Mouse (Mus musculus) large intestine, adult 2 months (tissue): ENCODE data around the gene Jazf1. TPM values are rescaled to one million over a fixed set of nuclear protein-coding genes. Genes with fewer than 3 reads are reported as not detected.

ENCODE experiments used
- DNase-seq: peaks from one replicate; pipeline ENCODE4 v3.0.0-alpha.2; 2012; ENCODE audit warnings: low read depth, low spot score
- WGBS: fragments of 180-500 bp; shearing (Covaris S2); methylation state at CpG from one replicate; pipeline ENCODE4 v1.1.7; 2018; 5-methylcytosine and 5-hydroxymethylcytosine counted together
- polyA plus RNA-seq: library from polyadenylated mRNA; depleted of rRNA; stranded (reverse); fragments of >200 nt; gene quantifications from 2 replicates; pipeline ENCODE4 v1.2.3, GENCODE M21; 2012

Jazf1 gene
- polyA plus RNA-seq, 1 experiment = 0.66 TPM

GRCm38 (mm10) chr6:52868352-52868751, 200.1 kb downstream of the Jazf1 start:
- DNase-seq = no peak
- 74% methylated on average over 2 of the region's 2 CpGs for WGBS

DNA sequence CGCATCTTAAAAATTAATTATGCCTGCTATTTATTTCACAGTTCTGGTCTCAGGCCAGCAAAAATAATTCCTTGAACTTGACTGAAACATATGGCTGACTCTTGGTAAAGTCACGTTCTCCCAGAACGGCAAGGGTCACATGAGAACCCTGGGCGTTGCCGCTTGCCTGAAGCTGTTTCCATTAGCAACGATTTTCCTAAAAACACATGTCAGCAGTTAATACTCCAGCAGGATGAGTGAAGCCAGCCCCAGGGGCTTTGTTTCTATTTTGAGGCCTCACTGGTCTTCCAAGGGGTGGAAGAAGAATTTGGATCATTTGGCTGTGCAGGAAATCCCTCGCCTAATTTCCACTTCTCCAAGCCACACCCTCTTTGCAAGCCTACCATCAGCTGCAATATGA, 206.5 kb downstream of the Jazf1 start:
- DNase-seq = no peak
- WGBS = 60% methylated on average over 7 of the region's 7 CpGs

DNA sequence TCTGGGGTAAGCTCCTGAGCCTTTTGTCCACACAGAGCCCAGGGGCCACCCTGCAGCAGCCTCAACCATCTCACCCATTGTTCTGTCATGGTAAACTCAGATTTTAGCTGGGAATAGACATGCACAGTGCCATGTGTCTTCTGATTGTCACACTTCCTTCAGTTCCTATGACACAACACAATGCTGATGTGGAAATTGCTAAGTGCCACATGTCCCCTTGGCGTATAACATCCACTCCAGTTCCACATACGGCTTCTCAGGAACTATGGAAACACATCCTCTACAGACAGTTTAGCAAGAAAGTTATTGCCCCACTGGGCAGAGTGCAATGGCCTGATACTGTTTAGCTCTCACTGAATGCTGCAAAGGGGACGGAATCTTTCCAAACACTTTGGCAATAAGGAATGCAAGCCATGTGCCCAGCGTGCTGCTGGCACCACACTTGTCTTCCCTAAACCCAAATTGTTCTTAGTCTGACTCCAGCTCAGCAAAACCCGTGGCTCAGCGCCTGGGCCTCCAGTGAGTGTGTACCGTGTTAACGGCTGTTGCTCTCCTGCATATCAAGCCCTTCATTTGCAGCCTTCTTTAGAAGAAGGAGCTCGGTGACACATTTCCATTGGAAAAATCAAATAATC, 207.1 kb downstream of the Jazf1 start:
- no peak for DNase-seq
- 76% methylated on average over 9 of the region's 9 CpGs for WGBS

GRCm38 (mm10) chr6:52860713-52861112, 207.7 kb downstream of the Jazf1 start:
- WGBS = 45% methylated on average over 6 of the region's 6 CpGs

GRCm38 (mm10) chr6:52858911-52859431, 209.5 kb downstream of the Jazf1 start:
- WGBS = 83% methylated on average over 3 of the region's 3 CpGs
- no peak for DNase-seq

More at GRCm38 (mm10) chr6:52860713-52861112, 207.7 kb downstream of the Jazf1 start:
- DNase-seq = no peak

DNA sequence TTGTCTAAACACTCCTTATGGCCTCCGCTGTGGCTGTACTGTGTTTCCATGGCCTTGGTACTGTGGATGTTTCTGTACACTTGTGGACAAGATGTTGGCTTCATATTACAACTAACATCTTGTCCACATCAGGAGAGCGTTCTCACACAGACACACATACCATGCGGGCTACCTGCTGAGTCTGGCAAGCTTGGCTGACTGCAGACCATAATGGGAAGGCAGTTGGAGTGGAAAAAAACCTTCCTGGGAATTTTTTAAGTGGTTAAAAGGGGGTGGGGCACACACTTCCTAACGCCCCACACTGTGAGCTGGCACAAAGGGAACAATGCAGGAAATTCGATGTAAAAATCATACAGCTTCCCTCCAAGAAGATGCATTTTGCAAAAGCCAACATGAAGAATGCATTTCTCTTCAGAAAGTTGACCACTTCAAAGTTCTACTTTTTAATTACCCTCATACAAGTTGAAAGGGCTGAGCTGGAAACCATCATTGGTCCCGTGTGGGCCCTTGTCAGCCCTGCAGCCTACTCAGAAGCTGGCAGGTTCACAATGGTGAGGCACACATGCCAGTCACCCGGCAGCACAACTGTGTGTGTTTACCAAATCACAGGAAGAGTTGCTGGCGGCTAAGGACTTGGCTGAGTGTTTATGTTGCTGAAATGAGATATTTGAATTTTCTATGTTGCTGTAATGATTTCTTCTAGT, 215.9 kb downstream of the Jazf1 start:
- WGBS = 58% methylated on average over 8 of the region's 8 CpGs
- no peak for DNase-seq

GRCm38 (mm10) chr6:52851975-52852374, 216.5 kb downstream of the Jazf1 start:
- 52% methylated on average over 3 of the region's 3 CpGs for WGBS
- DNase-seq = no peak

- 47% methylated on average over 5 of the region's 5 CpGs for WGBS
- DNase-seq = no peak
These were observed 217.4 kb downstream of the Jazf1 start for GRCm38 (mm10) chr6:52851019-52851418.

DNA sequence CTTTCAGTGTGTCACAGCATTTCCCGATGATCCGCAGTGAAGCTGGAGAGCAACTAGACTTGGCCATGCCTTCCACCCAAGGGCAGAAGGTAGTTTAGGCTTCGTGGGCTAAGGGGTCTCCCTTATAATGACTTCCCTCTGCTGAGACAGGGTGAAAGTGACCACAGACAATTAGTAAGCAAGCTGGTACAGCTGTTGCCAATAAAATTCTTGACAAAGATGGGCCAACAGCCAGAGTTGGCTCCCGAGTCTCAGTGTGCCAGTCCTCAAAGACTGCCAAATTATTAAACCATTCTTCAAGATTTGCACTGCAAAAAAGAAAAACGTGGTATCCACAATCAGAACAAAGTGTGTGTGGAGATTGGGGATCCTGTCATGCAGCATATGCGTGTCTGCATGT, 220.2 kb downstream of the Jazf1 start:
- DNase-seq = no peak
- 70% methylated on average over 6 of the region's 6 CpGs for WGBS

DNA sequence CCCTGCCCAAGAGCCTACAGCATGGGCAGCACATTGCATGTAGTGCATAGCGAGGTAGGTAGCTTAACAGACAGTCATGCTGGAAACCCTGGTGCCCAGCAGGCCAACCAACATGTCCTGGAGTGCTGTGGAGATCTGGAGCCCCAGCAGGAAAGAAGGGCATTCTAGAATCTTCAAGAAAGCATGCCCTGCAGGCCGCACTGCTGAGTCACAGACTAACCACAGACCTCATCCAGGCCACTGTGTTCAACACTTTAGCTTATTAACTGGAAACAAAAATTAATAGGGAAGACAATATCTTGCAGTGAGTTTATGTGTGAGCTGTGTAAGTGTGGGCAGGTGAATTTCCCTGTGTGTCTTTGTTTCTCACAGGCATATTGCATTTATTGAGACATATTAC, 222.1 kb downstream of the Jazf1 start:
- DNase-seq = no peak
- 94% methylated on average over 2 of the region's 2 CpGs for WGBS

- no peak for DNase-seq
- 82% methylated on average over 3 of the region's 3 CpGs for WGBS
These were observed 223.7 kb downstream of the Jazf1 start for GRCm38 (mm10) chr6:52844741-52845140.

GRCm38 (mm10) chr6:52843027-52843426, 225.4 kb downstream of the Jazf1 start:
- no peak for DNase-seq
- 62% methylated on average over 4 of the region's 4 CpGs for WGBS

DNA sequence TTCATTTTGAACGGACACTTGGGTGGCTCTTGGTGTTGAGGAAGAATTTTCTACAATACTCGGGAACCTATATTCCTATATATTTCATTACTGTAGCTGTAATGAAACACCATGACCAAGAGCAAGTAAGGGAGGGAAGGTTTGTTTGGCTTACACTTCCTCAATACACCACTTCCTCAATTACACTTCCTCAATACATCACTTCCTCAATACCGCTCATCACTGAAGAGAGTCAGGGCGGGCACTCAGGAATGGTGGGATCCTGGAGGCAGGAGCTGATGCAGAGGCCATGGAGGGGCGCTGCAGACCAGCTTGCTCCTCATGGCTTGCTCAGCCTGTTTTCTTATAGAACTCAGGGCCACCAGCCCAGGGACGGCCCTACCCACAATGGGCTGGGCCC, 225.8 kb downstream of the Jazf1 start:
- no peak for DNase-seq
- 63% methylated on average over 6 of the region's 6 CpGs for WGBS

DNA sequence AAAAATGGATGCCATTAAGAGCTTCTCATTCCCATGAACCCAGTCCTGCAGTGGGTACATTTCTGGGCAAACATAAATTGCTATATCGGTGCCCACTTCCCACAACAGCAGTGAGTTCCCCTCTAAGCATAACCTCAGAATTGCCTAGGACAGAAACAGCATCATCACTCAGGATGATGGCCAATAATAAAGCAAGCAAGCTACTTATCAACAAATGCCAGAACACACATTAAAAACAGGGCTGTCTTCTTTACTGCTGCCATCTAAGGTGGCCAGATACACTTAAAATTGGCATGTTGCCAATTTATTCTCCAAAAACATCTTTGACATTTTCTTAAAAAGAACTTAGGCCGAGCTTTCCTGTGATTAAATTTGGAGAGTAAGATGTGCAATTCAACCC, 226.8 kb downstream of the Jazf1 start:
- WGBS = 75% methylated on average over 2 of the region's 2 CpGs

DNA sequence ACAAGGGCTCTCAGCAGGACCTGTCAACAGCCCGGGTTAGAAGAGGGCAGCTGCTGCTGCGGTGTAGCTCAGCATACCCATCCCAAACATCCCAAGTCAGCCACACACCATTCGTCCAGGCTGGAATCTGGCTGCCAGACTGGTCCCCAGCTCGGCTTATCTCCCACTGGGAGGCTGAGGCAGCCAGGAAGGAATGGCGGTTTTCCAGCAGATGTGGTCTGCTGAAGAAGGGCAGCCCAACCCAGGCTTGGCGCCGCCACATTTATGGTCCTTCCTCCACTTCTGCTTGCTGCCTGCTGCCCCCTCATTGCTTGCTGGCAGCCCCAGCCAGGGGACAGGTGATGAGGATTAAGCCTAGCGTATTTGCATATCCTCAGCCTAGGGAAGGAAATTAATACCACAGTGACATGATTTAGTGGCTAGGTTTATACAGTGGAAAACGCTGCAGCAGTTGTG, 227.8 kb downstream of the Jazf1 start:
- WGBS = 50% methylated on average over 9 of the region's 9 CpGs
- no peak for DNase-seq

More for the DNA sequence above, 226.8 kb downstream of the Jazf1 start:
- DNase-seq = no peak

- WGBS = 8% methylated on average over 8 of the region's 8 CpGs
- peak; percentile 74 for DNase-seq
These were observed 229.7 kb downstream of the Jazf1 start for GRCm38 (mm10) chr6:52838691-52839090.

DNA sequence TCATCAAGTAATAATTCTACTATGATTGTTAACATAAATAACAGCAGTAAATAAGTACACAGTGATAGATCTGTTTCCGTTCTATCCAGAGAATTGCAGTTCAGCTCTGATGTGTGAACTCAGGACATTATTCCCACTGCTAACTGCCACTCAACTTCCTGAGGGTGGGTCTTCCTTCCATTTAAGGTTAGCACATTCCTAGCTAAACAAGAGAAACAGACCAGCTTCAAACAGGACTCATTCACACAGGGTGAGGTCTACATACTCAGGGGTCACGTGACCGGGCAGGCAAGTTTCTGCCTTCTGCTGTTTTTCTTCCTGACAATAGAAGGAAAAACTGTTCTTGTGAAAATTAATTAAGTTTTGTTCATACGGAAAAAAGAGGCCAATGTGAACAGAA, 230.6 kb downstream of the Jazf1 start:
- 61% methylated on average over 4 of the region's 4 CpGs for WGBS

DNA sequence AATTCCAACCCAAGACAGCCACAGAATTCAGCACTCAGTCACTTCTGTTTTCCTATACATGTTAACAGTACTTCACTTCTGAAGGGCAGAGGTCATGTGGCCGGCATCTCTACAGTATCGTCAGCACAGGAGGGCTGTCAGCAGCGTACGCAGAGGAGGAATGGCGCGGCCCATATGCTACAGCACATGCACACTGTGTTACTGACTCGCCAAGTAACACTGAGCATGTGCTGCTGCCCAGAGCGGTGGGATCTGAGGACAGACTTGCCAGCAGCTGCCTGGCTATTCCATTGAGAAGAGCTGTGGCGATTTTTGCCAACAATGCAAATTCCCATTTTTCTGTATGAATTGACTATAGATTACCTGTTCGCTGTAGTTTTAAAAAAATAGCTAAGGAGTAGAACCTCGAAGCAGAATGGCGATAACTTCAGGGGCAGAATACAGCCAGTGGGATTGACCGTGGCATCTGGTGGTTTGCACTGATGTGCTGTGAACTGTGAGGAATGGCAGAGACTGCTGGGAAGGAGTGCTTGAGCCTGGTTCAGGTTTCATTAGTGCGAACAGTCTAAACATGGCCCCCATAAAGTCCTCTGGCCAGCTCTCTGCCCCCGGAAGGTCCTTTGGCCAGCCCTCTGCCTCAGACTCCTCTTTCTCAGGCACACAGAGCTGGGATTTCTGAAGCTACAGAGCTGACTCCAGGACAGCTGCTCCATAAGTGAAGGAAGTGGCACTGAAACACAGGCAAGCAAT, 232.1 kb downstream of the Jazf1 start:
- 86% methylated on average over 15 of the region's 15 CpGs for WGBS

More for the DNA sequence above, 230.6 kb downstream of the Jazf1 start:
- DNase-seq = no peak

DNA sequence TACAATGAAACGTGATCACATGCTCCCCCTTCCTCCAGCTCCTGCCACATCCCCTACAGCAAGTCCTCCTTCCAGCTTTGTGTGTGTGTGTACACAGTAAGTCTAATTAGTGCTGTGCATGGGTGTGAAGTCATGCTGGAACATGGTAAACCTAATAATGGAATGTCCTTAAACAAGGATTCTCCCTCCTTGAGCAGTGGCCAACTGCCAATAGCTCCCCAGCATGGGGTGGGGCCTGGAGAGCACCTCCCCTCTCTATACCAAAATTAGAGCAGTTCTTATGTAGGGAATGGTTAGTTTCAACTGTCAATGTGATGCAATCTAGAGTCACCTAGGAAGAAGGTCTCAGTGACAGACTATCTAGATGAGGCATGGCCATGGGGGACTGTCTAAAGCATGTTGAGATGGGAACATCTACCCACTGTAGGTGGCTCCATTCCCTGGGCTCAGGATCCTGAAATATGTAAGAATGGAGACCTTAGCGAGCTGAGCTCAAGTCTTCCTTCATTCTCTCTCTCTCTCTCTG, 240.6 kb downstream of the Jazf1 start:
- 79% methylated on average over 2 of the region's 2 CpGs for WGBS
- no peak for DNase-seq

More for the DNA sequence above, 232.1 kb downstream of the Jazf1 start:
- no peak for DNase-seq

DNA sequence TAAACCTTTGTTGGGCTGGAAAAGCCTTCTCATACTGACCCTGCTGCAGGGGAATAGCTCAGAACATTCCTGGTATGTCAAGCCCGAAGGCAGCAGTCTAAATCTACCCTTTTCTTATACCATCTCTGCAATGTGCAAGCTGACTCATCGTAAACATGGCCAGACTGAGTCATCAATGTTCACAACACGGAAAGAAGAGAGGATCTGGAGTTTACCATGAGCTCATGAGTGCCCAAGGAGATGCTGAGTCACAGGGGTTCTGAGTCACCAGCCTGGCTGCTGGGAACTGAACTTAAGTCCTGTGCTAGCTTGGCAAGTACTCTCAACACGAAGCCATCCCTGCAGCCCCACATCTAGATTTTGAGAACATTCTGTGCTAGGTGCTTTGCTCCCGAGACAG, 242.9 kb downstream of the Jazf1 start:
- WGBS = 28% methylated on average over 5 of the region's 5 CpGs
- peak; percentile 45 for DNase-seq
